Mouse (Mus musculus): Measurements from ENCODE around the gene Nsfl1c.

GRCm38 (mm10) chr2:151535961-151536617, 42.1 kb downstream of the Nsfl1c start:
- TF ChIP-seq CTCF (IDR thresholded peaks at IDR 0.05; ENCODE audit: insufficient read depth, low read length) = no peak
- 0 out of 2 replicates have a peak, but pooled peaks have one; percentile 30 for TF ChIP-seq POLR2A (IDR thresholded peaks at IDR 0.05; ENCODE audit: borderline replicate concordance, extremely low read depth, low read depth, low read length)

All from lung, adult 2 months (tissue).